Mouse (Mus musculus) ES-Bruce4 (cell line): ENCODE results near the gene Jakmip3. TPM values are rescaled to one million over a fixed set of nuclear protein-coding genes. Genes with fewer than 3 reads are reported as not detected.

Experiments used
- H3K27ac ChIP-seq: 2 replicates; pipeline ENCODE4 v1.5.1; 2012; ENCODE audit warnings: low read length, inconsistent platforms; ENCODE audit not compliant: insufficient read depth
- H3K27me3 ChIP-seq: 2 replicates; pipeline ENCODE4 v1.6.1; 2012; ENCODE audit warnings: mild to moderate bottlenecking, low read length, inconsistent platforms; ENCODE audit not compliant: control insufficient read depth, poor library complexity, insufficient read depth, severe bottlenecking
- H3K36me3 ChIP-seq: 2 replicates; pipeline ENCODE4 v1.6.1; 2012; ENCODE audit warnings: inconsistent platforms, mild to moderate bottlenecking, low read length, moderate library complexity; ENCODE audit not compliant: control insufficient read depth, poor library complexity, insufficient read depth, severe bottlenecking
- H3K4me1 ChIP-seq: one replicate; pipeline ENCODE4 v1.8.1; 2011; ENCODE audit warnings: low read length; ENCODE audit not compliant: control insufficient read depth, insufficient read depth
- H3K4me3 ChIP-seq: 2 replicates; pipeline ENCODE4 v1.5.1; 2011; ENCODE audit warnings: low read depth, mild to moderate bottlenecking, low read length
- H3K9ac ChIP-seq: 2 replicates; pipeline ENCODE4 v1.6.1; 2012; ENCODE audit warnings: low read depth, mild to moderate bottlenecking, inconsistent platforms; ENCODE audit not compliant: poor library complexity, severe bottlenecking
- H3K9me3 ChIP-seq: replicated peaks from 2 replicates; pipeline ENCODE4 v1.6.1; 2012; ENCODE audit warnings: mild to moderate bottlenecking, low read length, inconsistent platforms; ENCODE audit not compliant: control insufficient read depth, poor library complexity, insufficient read depth, severe bottlenecking
- CTCF ChIP-seq: IDR thresholded peaks from one replicate; pipeline ENCODE4 v1.8.1; 2011; ENCODE audit warnings: low read depth, low read length
- EP300 ChIP-seq: IDR thresholded peaks from 2 replicates; pipeline ENCODE4 v1.6.1; 2011; ENCODE audit warnings: low read depth, low read length; ENCODE audit not compliant: insufficient read depth
- POLR2A ChIP-seq: IDR thresholded peaks from one replicate; pipeline ENCODE4 v1.8.1; 2011; ENCODE audit warnings: low read length; ENCODE audit not compliant: insufficient read depth
- polyA plus RNA-seq: library from polyadenylated mRNA; stranded (reverse); fragments of >200 nt; gene quantifications from 2 replicates; pipeline ENCODE4 v1.2.4, GENCODE M21; 2011; ENCODE audit warnings: low read depth; ENCODE audit not compliant: missing spikeins, insufficient read depth, insufficient read length

The Jakmip3 gene
- polyA plus RNA-seq, 1 experiment = not detected

GRCm38 (mm10) chr7:139130361-139130760, 189.8 kb downstream of the Jakmip3 start:
- H3K4me3 ChIP-seq = no peak overlapping the region
- no peak overlapping the region for H3K27ac ChIP-seq
- no peaks in the 10 kb centered on the region for H3K4me1 ChIP-seq
- H3K36me3 ChIP-seq = no peaks in the 10 kb centered on the region
- H3K9ac ChIP-seq = no peak overlapping the region
- no peak for TF ChIP-seq EP300
- no peak for TF ChIP-seq POLR2A
- TF ChIP-seq CTCF = no peak
- no peaks in the 10 kb centered on the region for H3K27me3 ChIP-seq
- no peaks in the 10 kb centered on the region for H3K9me3 ChIP-seq

DNA sequence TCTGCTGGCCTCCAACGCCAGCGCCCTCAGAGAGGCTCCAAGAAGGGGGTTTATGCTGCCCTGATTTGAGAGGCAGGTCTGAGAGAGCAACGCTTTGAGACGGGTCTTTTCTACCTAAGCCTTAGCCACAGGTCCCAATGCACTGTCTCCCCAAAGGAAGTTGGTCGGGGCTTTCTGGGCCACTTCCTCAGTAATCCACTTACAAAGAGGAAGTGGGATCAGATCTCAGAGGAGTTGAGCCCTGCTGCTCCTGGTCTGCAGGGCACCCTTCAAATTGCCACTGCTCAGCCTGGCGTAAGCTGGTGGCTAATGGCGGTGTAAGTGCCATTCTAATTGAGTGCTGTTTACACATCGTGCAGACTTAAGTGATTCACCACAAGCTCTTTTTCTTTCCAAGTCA, 191.0 kb downstream of the Jakmip3 start:
- H3K36me3 ChIP-seq = no peaks in the 10 kb centered on the region
- TF ChIP-seq EP300 (no peak), CTCF (no peak), POLR2A (no peak)

DNA sequence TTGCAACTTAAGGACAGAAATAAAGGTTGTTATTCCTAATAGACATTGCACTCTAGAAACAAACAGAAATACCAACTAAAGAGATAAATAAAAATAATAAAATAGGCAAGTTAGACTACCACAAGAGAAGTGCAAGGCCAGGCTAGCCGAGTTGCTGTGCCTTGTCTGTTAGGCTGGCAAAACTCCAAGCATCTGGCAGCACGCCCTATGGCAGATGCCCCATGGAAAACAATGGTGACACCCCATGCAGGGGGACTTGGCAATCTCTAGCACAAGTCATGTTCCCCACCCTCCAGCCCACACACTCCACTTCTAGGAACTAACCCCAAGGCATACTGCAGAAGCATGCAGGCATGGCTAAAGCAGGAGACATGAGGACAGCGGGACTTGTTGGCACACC, 192.9 kb downstream of the Jakmip3 start:
- Histone ChIP-seq H3K27me3 (no peaks in the 10 kb centered on the region), H3K9me3 (no peaks in the 10 kb centered on the region)

More for the DNA sequence above, 191.0 kb downstream of the Jakmip3 start:
- Histone ChIP-seq H3K9ac (no peak overlapping the region), H3K9me3 (no peaks in the 10 kb centered on the region), H3K27ac (no peak overlapping the region), H3K4me1 (no peaks in the 10 kb centered on the region), H3K4me3 (no peak overlapping the region), H3K27me3 (no peaks in the 10 kb centered on the region)

More for the DNA sequence above, 192.9 kb downstream of the Jakmip3 start:
- Histone ChIP-seq H3K27ac (no peak overlapping the region), H3K4me1 (no peaks in the 10 kb centered on the region), H3K36me3 (no peaks in the 10 kb centered on the region), H3K4me3 (no peak overlapping the region), H3K9ac (no peak overlapping the region)
- TF ChIP-seq POLR2A (no peak), EP300 (no peak), CTCF (no peak)

Other genes starting within 250 kb of the Jakmip3 start
- gene Ppp2r2d, start 94.7 kb upstream of the Jakmip3 start, polyA plus RNA-seq = 85.7 and 88.8 TPM in 2 replicates
- 22.9 and 24.7 TPM in 2 replicates for gene Mapk1ip1, start 94.5 kb upstream of the Jakmip3 start, polyA plus RNA-seq
- 70.8 and 73.7 TPM in 2 replicates for gene Bnip3, start 31.2 kb upstream of the Jakmip3 start, polyA plus RNA-seq
- 1.9 and 2.1 TPM in 2 replicates for gene Dpysl4, start 145.3 kb downstream of the Jakmip3 start, polyA plus RNA-seq